Mouse (Mus musculus) heart, embryonic 11.5 days (tissue): ENCODE data around the gene Ddx23. TPM values are rescaled to one million over a fixed set of nuclear protein-coding genes. Genes with fewer than 3 reads are reported as not detected.

Experiments used
- ATAC-seq: fragments of 200-750 bp; cut with Nextera tagmentation; replicated peaks from 2 replicates; pipeline ENCODE4 v1.8.0; 2017; ENCODE audit warnings: moderate library complexity; ENCODE audit not compliant: insufficient number of reproducible peaks, low FRiP score, low TSS enrichment
- H3K27ac ChIP-seq: fragments of 300-500 bp; sonication (generic); 2 replicates; pipeline ENCODE4 v1.5.1; 2014; ENCODE audit warnings: mild to moderate bottlenecking, low read depth, low read length
- H3K27me3 ChIP-seq: fragments of 300-500 bp; sonication (generic); 2 replicates; pipeline ENCODE4 v1.6.1; 2014; ENCODE audit warnings: mild to moderate bottlenecking, low read length, mixed read lengths; ENCODE audit not compliant: control insufficient read depth, insufficient read depth
- H3K36me3 ChIP-seq: fragments of 300-500 bp; sonication (generic); 2 replicates; pipeline ENCODE4 v1.6.1; 2014; ENCODE audit warnings: mild to moderate bottlenecking, low read length, moderate library complexity, mixed read lengths; ENCODE audit not compliant: control insufficient read depth, insufficient read depth
- H3K4me1 ChIP-seq: fragments of 300-500 bp; sonication (generic); 2 replicates; pipeline ENCODE4 v1.6.1; 2014; ENCODE audit warnings: low read length; ENCODE audit not compliant: control insufficient read depth, insufficient read depth
- H3K4me2 ChIP-seq: fragments of 300-500 bp; sonication (generic); 2 replicates; pipeline ENCODE4 v1.6.1; 2014; ENCODE audit warnings: mild to moderate bottlenecking, moderate library complexity
- H3K4me3 ChIP-seq: fragments of 300-500 bp; sonication (generic); 2 replicates; pipeline ENCODE4 v1.5.1; 2014; ENCODE audit warnings: low read depth, low read length
- H3K9ac ChIP-seq: fragments of 300-500 bp; sonication (generic); 2 replicates; pipeline ENCODE4 v1.6.1; 2014; ENCODE audit warnings: mild to moderate bottlenecking, low read depth, low read length, moderate library complexity
- H3K9me3 ChIP-seq: fragments of 300-500 bp; sonication (generic); replicated peaks from 2 replicates; pipeline ENCODE4 v1.6.1; 2016; ENCODE audit warnings: low read length; ENCODE audit not compliant: control insufficient read depth
- WGBS: fragments of 180-500 bp; shearing (Covaris S2); extraction: QIAGEN DNeasy Blood & Tissue Kit; methylation state at CpG from one replicate; pipeline ENCODE4 v1.1.7; 2014; ENCODE audit not compliant: insufficient replicate concordance; 5-methylcytosine and 5-hydroxymethylcytosine counted together
- polyA plus RNA-seq: library from polyadenylated mRNA; unstranded; fragments of >200 nt; fragmentation: Nextera tagmentation; extraction: Ambion mirVana; gene quantifications from 2 replicates; pipeline ENCODE4 v1.2.1, GENCODE M21; 2014

The Ddx23 gene
- polyA plus RNA-seq, 1 experiment from 2014 or later: 19.6 TPM

DNA sequence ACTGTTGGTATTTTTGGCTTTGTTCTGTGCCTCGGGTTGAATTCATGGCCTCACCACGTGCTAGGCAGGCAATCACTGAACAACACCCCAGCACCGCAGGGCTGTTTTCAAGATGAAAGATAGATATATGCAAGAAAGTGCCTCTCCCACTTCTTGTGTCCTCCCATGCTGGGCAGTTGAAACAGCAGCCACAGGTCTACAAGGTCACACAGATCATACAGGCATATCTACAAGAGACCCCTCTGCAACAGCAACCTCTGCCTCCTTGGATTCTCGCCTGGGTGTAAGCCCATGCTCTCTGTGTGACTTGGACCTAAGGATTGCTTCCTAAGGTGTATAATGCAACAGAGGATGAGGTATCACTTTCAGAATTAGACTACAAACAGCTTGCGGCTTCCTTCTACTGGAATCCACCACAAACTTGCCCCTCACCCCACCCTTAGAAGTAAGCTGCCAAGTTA lies 39.3 kb downstream of the Ddx23 start:
- no peak for ATAC-seq
- H3K4me1 ChIP-seq: peaks cover under 1% of the 10 kb centered on the region
- no peak overlapping the region for H3K27ac ChIP-seq
- no peaks in the 10 kb centered on the region for H3K9me3 ChIP-seq
- no peak overlapping the region for H3K4me2 ChIP-seq
- H3K36me3 ChIP-seq: no peaks in the 10 kb centered on the region
- H3K4me3 ChIP-seq: no peak overlapping the region
- WGBS: 50% methylated on average over 5 of the region's 5 CpGs
- peaks cover 2% of the 10 kb centered on the region for H3K27me3 ChIP-seq
- H3K9ac ChIP-seq: no peak overlapping the region

DNA sequence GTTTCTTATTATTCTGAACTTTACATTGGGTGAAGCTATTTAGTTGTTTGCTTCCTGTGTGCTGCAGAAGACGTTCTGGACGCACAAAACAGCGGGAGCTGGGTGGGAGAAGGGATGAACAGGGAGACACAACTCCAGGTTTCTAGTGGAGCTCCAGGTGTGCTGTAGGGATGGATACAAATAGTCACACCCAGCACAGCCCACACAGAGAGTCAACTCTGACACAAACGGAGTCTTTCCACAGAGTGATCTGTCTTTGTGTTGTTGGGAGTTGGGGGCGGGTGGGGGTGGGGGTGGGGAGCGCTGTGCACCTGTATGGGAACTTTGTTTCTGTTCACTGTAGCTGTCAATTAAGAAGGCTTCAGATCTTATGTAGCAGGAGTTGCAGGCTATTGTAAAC lies 40.0 kb downstream of the Ddx23 start:
- H3K4me2 ChIP-seq: no peak overlapping the region
- no peaks in the 10 kb centered on the region for H3K9me3 ChIP-seq
- H3K27me3 ChIP-seq: no peaks in the 10 kb centered on the region; the same call in 1 of the 2 replicates
- H3K27ac ChIP-seq: no peak overlapping the region
- ATAC-seq: no peak
- H3K4me3 ChIP-seq: no peak overlapping the region
- 23% methylated on average over 6 of the region's 6 CpGs for WGBS
- no peak overlapping the region for H3K9ac ChIP-seq
- H3K4me1 ChIP-seq: no peaks in the 10 kb centered on the region
- H3K36me3 ChIP-seq: no peaks in the 10 kb centered on the region

DNA sequence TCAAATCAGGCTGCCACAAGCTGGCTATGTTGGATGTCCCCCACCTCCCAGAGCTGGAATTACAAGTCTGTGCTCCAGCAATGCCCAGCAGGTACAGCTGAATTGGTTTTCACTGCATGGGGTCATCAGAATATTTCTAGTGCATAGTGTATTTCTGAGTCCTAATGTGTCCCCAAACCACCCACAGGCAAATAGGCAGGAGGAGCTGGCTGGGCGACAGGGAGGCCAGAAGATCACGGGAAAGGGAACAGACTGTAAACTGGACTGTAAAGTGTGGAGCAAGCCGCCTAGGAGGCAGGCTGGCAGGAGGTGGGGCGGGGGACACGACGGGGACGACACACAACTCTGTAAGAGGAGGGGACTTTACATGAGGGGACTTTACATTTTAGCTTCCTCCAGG lies 40.5 kb downstream of the Ddx23 start:
- Histone ChIP-seq H3K4me2 (no peak overlapping the region), H3K27me3 (no peaks in the 10 kb centered on the region; the same call in 1 of the 2 replicates), H3K4me1 (no peaks in the 10 kb centered on the region), H3K36me3 (no peaks in the 10 kb centered on the region), H3K9ac (no peak overlapping the region), H3K27ac (no peak overlapping the region), H3K9me3 (no peaks in the 10 kb centered on the region), H3K4me3 (no peak overlapping the region)
- no peak for ATAC-seq
- WGBS: 8% methylated on average over 7 of the region's 7 CpGs

DNA sequence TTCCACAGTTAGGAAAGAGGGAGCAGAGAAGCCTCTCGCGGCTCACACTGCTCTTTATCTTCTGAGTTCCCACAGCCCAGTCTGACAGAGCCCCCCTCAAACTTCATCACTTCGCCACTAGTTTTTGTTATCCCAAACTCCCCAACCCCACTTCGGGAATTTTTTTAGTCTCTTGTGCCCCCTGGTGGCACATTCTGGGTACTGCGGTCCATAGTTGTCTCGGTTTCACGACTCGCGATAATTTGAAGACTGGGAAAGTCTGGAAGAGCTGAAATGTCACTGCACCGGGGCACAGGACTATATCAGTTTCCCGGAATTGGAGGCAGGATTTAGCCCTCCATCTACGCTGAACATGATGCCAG lies 45.5 kb downstream of the Ddx23 start:
- Histone ChIP-seq H3K9me3 (no peaks in the 10 kb centered on the region), H3K36me3 (no peaks in the 10 kb centered on the region), H3K9ac (peak overlapping the region; percentile 28; the same call in 1 of the 2 replicates), H3K4me1 (peaks cover 27% of the 10 kb centered on the region), H3K27me3 (no peaks in the 10 kb centered on the region; the same call in 1 of the 2 replicates), H3K4me2 (peak overlapping the region; percentile 54), H3K4me3 (no peak overlapping the region), H3K27ac (no peak overlapping the region)
- no peak for ATAC-seq
- 1% methylated on average over 12 of the region's 12 CpGs for WGBS

DNA sequence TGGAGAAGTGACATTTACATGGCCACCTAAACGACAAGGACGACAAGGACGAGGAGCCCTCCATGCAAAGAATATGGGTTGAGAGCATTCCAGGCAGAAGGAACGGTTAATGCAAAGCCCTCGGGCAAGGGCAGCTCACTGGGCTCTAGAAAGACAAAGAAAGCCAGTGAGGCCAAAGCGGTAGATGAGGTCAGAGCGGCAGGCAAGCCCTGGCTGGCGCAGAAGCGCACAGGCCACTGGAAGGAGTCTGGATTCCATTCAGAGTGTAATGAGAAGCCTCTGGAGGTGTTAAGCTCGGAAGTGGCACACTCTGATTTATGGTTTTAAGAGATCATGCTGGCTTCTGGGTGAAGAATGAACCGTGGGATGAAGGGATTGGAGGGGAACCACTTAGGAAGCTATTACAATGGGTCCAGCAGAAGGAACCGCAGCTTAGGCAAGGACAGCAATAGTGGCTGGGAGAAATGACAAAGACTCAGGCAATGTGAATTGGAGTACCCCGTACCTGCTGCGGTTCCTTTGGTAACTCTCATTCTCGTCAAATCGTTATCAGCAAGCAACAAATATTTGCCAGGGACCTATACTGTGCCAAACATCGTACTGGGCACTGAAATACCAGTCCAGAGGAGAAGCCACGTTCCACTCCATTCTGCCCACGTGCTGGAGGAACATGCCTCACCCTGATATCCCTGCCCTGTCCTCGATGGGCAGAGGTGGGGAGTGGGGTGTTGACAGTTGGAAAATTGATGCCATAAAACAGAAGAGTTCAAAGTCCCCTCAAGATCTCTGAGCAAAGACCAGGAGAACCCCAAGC lies 46.1 kb downstream of the Ddx23 start:
- Histone ChIP-seq H3K27ac (peak overlapping the region; percentile 2), H3K4me1 (peaks cover 27% of the 10 kb centered on the region), H3K4me2 (peak overlapping the region; percentile 54), H3K36me3 (no peaks in the 10 kb centered on the region), H3K9ac (peak overlapping the region; percentile 28; the same call in 1 of the 2 replicates), H3K27me3 (no peaks in the 10 kb centered on the region), H3K4me3 (no peak overlapping the region), H3K9me3 (no peaks in the 10 kb centered on the region)
- ATAC-seq: 0 out of 2 replicates have a peak, but pooled peaks have one; percentile 44
- WGBS: 37% methylated on average over 20 of the region's 20 CpGs

DNA sequence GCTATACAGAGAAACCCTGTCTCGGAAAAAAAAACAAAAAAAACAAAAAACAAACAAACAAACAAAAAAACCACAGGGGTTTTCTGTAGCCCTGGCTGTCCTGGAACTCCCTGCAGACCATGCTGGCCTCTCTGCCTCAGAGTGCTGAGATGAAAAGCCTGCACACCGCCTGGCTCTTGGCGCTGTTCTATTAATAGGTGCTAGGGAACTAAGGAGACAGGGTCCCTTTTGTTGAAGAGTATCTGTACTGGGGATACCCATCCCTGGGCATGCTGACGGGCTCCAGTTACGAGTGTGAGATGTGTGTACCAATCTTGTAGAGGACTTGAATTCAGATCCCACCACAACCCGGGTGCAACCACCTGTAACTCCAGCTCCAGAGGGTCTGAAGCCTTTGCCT lies 46.9 kb downstream of the Ddx23 start:
- H3K9me3 ChIP-seq: no peaks in the 10 kb centered on the region
- H3K27ac ChIP-seq: no peak overlapping the region
- H3K36me3 ChIP-seq: no peaks in the 10 kb centered on the region
- no peak overlapping the region for H3K4me3 ChIP-seq
- ATAC-seq: no peak
- WGBS: 51% methylated on average over 6 of the region's 6 CpGs
- H3K4me1 ChIP-seq: peaks cover 27% of the 10 kb centered on the region
- no peak overlapping the region for H3K9ac ChIP-seq
- no peaks in the 10 kb centered on the region for H3K27me3 ChIP-seq
- H3K4me2 ChIP-seq: no peak overlapping the region

DNA sequence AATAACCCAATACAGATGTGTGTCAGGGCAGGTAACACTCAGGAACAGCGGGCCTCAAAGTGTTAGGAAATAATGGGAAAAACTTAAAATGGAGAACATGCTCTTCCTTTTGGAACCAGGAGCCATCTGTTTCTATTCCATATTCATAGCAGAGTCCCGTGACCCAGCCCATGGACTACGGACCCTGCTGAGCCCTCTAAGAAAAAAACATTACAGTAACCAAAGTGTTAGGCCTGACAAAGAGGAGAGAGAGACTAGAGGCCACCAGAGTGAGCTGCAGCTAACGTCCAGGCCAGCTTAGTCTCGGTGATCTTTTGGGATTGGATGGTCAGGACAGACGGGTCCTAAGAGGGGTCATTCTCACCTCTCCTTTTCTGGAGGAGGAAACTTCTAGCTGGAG lies 47.7 kb downstream of the Ddx23 start:
- Histone ChIP-seq H3K4me3 (no peak overlapping the region), H3K36me3 (no peaks in the 10 kb centered on the region), H3K27ac (0 out of 2 replicates have a peak overlapping the region, but pooled peaks have one; percentile 10), H3K4me2 (no peak overlapping the region), H3K4me1 (peaks cover 30% of the 10 kb centered on the region), H3K9ac (no peak overlapping the region), H3K9me3 (no peaks in the 10 kb centered on the region), H3K27me3 (no peaks in the 10 kb centered on the region)
- 48% methylated on average over 6 of the region's 6 CpGs for WGBS
- ATAC-seq: no peak

DNA sequence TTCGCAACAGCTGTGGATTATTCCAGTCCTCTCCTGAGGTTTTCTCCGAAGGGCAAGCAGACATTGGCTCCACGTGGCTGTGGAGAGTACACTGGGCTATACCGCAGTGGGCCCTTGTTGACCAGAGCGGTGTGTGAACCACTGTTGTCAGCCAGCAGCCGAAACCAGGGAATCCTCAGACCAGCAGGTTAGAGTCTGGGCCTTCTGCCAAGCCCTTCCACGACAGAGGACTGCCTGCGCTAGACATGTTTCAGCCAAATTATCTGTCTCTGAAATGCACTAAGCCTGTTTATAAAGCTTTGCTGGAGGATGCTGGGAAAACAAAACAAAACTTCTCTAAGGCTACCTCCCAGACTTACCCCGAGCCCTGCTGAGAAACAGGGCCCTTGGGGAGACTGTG lies 48.1 kb downstream of the Ddx23 start:
- Histone ChIP-seq H3K27me3 (no peaks in the 10 kb centered on the region), H3K4me1 (peaks cover 31% of the 10 kb centered on the region), H3K9ac (0 out of 2 replicates have a peak overlapping the region, but pooled peaks have one; percentile 22), H3K4me3 (no peak overlapping the region), H3K36me3 (no peaks in the 10 kb centered on the region), H3K4me2 (no peak overlapping the region), H3K27ac (0 out of 2 replicates have a peak overlapping the region, but pooled peaks have one; percentile 41), H3K9me3 (no peaks in the 10 kb centered on the region)
- 56% methylated on average over 9 of the region's 9 CpGs for WGBS
- no peak for ATAC-seq

DNA sequence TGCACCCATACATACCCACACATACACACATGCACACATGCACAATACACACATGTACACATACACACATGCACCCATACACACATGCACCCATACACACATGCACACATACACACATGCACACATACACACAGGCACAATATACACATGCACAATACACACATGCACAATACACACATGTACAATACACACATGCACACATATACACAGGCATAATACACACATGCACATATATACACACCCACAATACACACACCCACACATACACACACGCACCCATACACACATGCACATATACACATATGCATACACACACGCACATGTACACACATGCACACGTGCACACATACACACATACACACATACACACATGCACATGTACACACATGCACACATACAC lies 50.5 kb downstream of the Ddx23 start:
- H3K36me3 ChIP-seq: no peaks in the 10 kb centered on the region
- H3K9me3 ChIP-seq: no peaks in the 10 kb centered on the region
- no peaks in the 10 kb centered on the region for H3K27me3 ChIP-seq
- H3K9ac ChIP-seq: no peak overlapping the region
- H3K27ac ChIP-seq: no peak overlapping the region
- H3K4me3 ChIP-seq: no peak overlapping the region
- H3K4me1 ChIP-seq: peaks cover 33% of the 10 kb centered on the region
- 92% methylated on average over 3 of the region's 3 CpGs for WGBS
- no peak for ATAC-seq
- H3K4me2 ChIP-seq: no peak overlapping the region
